Mouse (Mus musculus) forebrain, embryonic 16.5 days (tissue): ENCODE data around the gene Hamp. TPM values are rescaled to one million over a fixed set of nuclear protein-coding genes. Genes with fewer than 3 reads are reported as not detected.

Experiments used
- ATAC-seq: fragments of 200-750 bp; cut with Nextera tagmentation; 2 replicates; pipeline ENCODE4 v1.8.0; 2017; ENCODE audit warnings: mild to moderate bottlenecking, moderate library complexity
- H3K27ac ChIP-seq: fragments of 300-500 bp; sonication (generic); 2 replicates; pipeline ENCODE4 v1.5.1; 2014; ENCODE audit warnings: low read length, control low read depth
- H3K27me3 ChIP-seq: fragments of 300-500 bp; sonication (generic); replicated peaks from 2 replicates; pipeline ENCODE4 v1.6.1; 2014; ENCODE audit warnings: low read length; ENCODE audit not compliant: control insufficient read depth, insufficient read depth
- H3K36me3 ChIP-seq: fragments of 300-500 bp; sonication (generic); 2 replicates; pipeline ENCODE4 v1.6.1; 2014; ENCODE audit not compliant: control insufficient read depth, insufficient read depth
- H3K4me1 ChIP-seq: fragments of 300-500 bp; sonication (generic); replicated peaks from 2 replicates; pipeline ENCODE4 v1.6.1; 2014; ENCODE audit warnings: low read length; ENCODE audit not compliant: control insufficient read depth, insufficient read depth
- H3K4me2 ChIP-seq: fragments of 300-500 bp; sonication (generic); 2 replicates; pipeline ENCODE4 v1.6.1; 2014; ENCODE audit warnings: mild to moderate bottlenecking, low read length, control low read depth
- H3K4me3 ChIP-seq: fragments of 300-500 bp; sonication (generic); replicated peaks from 2 replicates; pipeline ENCODE4 v1.5.1; 2014; ENCODE audit warnings: mild to moderate bottlenecking, low read length, control low read depth
- H3K9ac ChIP-seq: fragments of 300-500 bp; sonication (generic); replicated peaks from 2 replicates; pipeline ENCODE4 v1.6.1; 2014; ENCODE audit warnings: low read depth, low read length, control low read depth
- H3K9me3 ChIP-seq: fragments of 300-500 bp; sonication (generic); 2 replicates; pipeline ENCODE4 v1.6.1; 2016; ENCODE audit warnings: low read length; ENCODE audit not compliant: control insufficient read depth
- WGBS: fragments of 180-500 bp; shearing (Covaris S2); extraction: QIAGEN DNeasy Blood & Tissue Kit; methylation state at CpG from one replicate; pipeline ENCODE4 v1.1.7; 2014; 5-methylcytosine and 5-hydroxymethylcytosine counted together
- polyA plus RNA-seq: library from polyadenylated mRNA; unstranded; fragments of >200 nt; fragmentation: Nextera tagmentation; extraction: Ambion mirVana; gene quantifications from 2 replicates; pipeline ENCODE4 v1.2.1, GENCODE M21; 2015

Hamp gene
- polyA plus RNA-seq, 1 experiment from 2014 or later, result not detected

DNA sequence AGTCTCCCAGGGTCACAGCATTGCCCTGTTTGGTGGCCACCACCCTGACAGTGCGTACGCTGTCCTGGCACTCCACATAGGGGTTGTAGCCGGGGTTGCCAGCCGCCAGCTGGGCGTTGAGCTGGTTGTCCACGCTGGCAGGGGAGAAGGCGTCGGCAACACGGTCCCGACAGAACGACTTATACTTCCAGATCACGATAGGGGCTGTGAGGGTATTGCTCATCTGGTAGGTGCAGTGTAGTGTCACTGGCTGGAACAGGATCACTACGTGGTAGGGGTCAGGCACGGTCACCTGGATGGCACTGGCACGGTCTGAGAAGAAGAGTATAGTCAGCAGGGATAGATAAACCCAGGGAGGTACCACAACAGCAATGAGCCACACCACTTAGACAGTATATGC lies 28.1 kb upstream of the Hamp start:
- Histone ChIP-seq H3K36me3 (no peaks in the 10 kb centered on the region), H3K4me3 (no peak overlapping the region), H3K27me3 (peaks cover 3% of the 10 kb centered on the region; the same call in 1 of the 2 replicates), H3K27ac (no peak overlapping the region), H3K4me1 (peaks cover 9% of the 10 kb centered on the region), H3K4me2 (no peak overlapping the region), H3K9ac (no peak overlapping the region), H3K9me3 (no peaks in the 10 kb centered on the region)
- 92% methylated on average over 15 of the region's 15 CpGs for WGBS
- no peak for ATAC-seq

DNA sequence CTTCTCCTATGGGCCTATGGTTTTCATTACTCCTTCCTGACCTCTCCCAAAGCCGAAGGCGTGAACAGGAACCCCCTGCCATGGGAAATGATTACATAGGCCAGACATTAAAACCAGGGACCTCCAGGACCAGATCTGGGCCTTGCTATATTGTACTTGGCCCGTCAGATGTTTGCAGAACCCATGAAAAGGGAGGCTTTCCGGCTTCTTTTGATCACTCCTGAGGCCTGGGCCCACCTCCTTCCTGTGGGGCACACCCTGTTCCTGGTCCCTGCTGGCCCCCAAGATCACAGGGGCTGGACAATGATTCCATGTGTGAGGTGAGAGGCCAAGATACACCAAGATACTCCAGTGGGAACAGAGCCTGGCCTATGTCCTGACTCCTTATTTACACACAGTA lies 25.3 kb upstream of the Hamp start:
- H3K4me1 ChIP-seq, result peaks cover 9% of the 10 kb centered on the region
- no peak overlapping the region for H3K4me2 ChIP-seq
- H3K27ac ChIP-seq, result no peak overlapping the region
- H3K9ac ChIP-seq, result no peak overlapping the region
- H3K9me3 ChIP-seq, result no peaks in the 10 kb centered on the region
- no peak overlapping the region for H3K4me3 ChIP-seq
- no peak for ATAC-seq
- H3K36me3 ChIP-seq, result no peaks in the 10 kb centered on the region
- peaks cover 3% of the 10 kb centered on the region; the same call in 1 of the 2 replicates for H3K27me3 ChIP-seq
- WGBS, result 92% methylated on average over 4 of the region's 4 CpGs

GRCm38 (mm10) chr7:30968611-30969010 lies 24.8 kb upstream of the Hamp start:
- peaks cover 8% of the 10 kb centered on the region for H3K4me1 ChIP-seq

GRCm38 (mm10) chr7:30966657-30967056 lies 22.8 kb upstream of the Hamp start:
- Histone ChIP-seq H3K27me3 (no peaks in the 10 kb centered on the region), H3K27ac (no peak overlapping the region), H3K4me2 (no peak overlapping the region), H3K9me3 (no peaks in the 10 kb centered on the region), H3K4me1 (no peaks in the 10 kb centered on the region), H3K36me3 (no peaks in the 10 kb centered on the region), H3K4me3 (no peak overlapping the region), H3K9ac (no peak overlapping the region)
- no peak for ATAC-seq
- 76% methylated on average over 3 of the region's 3 CpGs for WGBS

More at GRCm38 (mm10) chr7:30968611-30969010, 24.8 kb upstream of the Hamp start:
- H3K4me3 ChIP-seq, result no peak overlapping the region
- no peaks in the 10 kb centered on the region for H3K36me3 ChIP-seq
- H3K27ac ChIP-seq, result no peak overlapping the region
- WGBS, result 91% methylated on average over 8 of the region's 8 CpGs
- ATAC-seq, result no peak
- peaks cover 3% of the 10 kb centered on the region; the same call in 1 of the 2 replicates for H3K27me3 ChIP-seq
- H3K4me2 ChIP-seq, result no peak overlapping the region
- no peak overlapping the region for H3K9ac ChIP-seq
- no peaks in the 10 kb centered on the region for H3K9me3 ChIP-seq

DNA sequence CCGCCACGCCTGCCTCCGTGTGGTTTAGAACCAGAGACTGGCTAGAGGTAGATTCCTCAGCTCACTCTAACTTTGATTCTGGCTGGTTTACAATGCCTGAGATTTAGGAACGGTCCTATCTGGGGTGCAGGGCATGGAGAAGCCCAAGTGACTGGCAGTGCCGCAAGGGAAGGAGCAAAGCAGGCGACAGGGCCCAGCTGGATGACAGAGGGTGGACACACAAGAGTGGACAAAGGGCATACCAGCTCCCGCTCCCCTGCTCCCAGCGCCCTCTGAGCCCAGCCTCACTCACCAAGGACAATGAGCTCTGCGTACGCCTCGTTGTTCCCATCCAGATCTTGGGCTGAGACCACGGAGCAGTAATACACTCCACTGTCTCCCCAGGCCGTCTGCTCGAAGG lies 21.8 kb upstream of the Hamp start:
- ATAC-seq, result no peak
- no peaks in the 10 kb centered on the region for H3K9me3 ChIP-seq
- H3K4me1 ChIP-seq, result no peaks in the 10 kb centered on the region
- no peaks in the 10 kb centered on the region for H3K36me3 ChIP-seq
- WGBS, result 74% methylated on average over 14 of the region's 14 CpGs
- no peak overlapping the region for H3K9ac ChIP-seq
- H3K27ac ChIP-seq, result no peak overlapping the region
- H3K4me2 ChIP-seq, result no peak overlapping the region
- H3K4me3 ChIP-seq, result no peak overlapping the region
- H3K27me3 ChIP-seq, result no peaks in the 10 kb centered on the region

- no peaks in the 10 kb centered on the region for H3K36me3 ChIP-seq
- H3K4me3 ChIP-seq, result no peak overlapping the region
- no peak overlapping the region for H3K4me2 ChIP-seq
- H3K9ac ChIP-seq, result no peak overlapping the region
- H3K27me3 ChIP-seq, result no peaks in the 10 kb centered on the region
- H3K9me3 ChIP-seq, result no peaks in the 10 kb centered on the region
- H3K27ac ChIP-seq, result no peak overlapping the region
- no peaks in the 10 kb centered on the region for H3K4me1 ChIP-seq
- WGBS, result 92% methylated on average over 7 of the region's 7 CpGs
- ATAC-seq, result no peak
These were observed 20.5 kb upstream of the Hamp start for GRCm38 (mm10) chr7:30964366-30964765.

GRCm38 (mm10) chr7:30962862-30963261 lies 19.0 kb upstream of the Hamp start:
- Histone ChIP-seq H3K9me3 (no peaks in the 10 kb centered on the region), H3K4me2 (no peak overlapping the region), H3K4me3 (no peak overlapping the region), H3K4me1 (peaks cover 7% of the 10 kb centered on the region), H3K27me3 (no peaks in the 10 kb centered on the region), H3K36me3 (no peaks in the 10 kb centered on the region), H3K9ac (no peak overlapping the region), H3K27ac (no peak overlapping the region)
- WGBS, result 91% methylated on average over 5 of the region's 5 CpGs
- no peak for ATAC-seq

- Histone ChIP-seq H3K36me3 (no peaks in the 10 kb centered on the region), H3K27me3 (no peaks in the 10 kb centered on the region), H3K4me3 (no peak overlapping the region), H3K9me3 (no peaks in the 10 kb centered on the region), H3K4me2 (no peak overlapping the region), H3K4me1 (peaks cover 17% of the 10 kb centered on the region), H3K9ac (no peak overlapping the region), H3K27ac (no peak overlapping the region)
- 88% methylated on average over 6 of the region's 6 CpGs for WGBS
- ATAC-seq, result no peak
These were observed 16.0 kb upstream of the Hamp start for GRCm38 (mm10) chr7:30959786-30960349.

DNA sequence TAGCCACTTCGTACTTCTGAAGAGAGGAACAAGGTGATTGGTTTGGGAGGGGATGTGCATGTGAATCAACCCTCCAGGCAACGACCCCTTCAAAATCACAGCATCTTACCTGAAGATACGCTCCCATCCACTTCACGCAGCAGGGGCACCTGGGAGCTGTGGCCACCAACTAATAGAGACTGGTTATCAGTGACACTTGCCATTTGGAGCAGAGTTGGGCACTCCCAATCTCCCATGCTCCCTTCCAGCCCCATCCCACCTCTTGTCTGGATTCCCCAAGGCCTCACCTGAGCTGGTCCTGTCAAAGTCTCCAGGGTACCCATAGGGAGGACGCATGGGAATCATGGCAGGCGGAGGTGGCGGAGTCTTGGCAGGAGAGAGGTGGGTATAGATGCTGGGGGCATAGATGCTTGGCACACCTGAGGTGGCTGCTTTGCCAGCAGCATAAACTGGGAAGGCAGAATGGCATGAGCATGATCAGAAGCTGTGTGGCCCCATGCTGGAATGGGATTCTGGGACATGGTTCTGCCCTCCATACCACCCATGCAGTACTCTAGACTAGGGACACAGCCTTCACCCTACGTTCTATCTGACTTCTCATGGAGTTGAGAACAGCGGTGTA lies 15.1 kb upstream of the Hamp start:
- H3K4me3 ChIP-seq, result no peak overlapping the region
- H3K9ac ChIP-seq, result no peak overlapping the region
- no peak overlapping the region for H3K4me2 ChIP-seq
- ATAC-seq, result no peak
- H3K36me3 ChIP-seq, result no peaks in the 10 kb centered on the region
- 95% methylated on average over 9 of the region's 9 CpGs for WGBS
- no peaks in the 10 kb centered on the region for H3K9me3 ChIP-seq
- H3K4me1 ChIP-seq, result peaks cover 18% of the 10 kb centered on the region
- H3K27me3 ChIP-seq, result no peaks in the 10 kb centered on the region
- H3K27ac ChIP-seq, result no peak overlapping the region
